Mouse (Mus musculus) layer of hippocampus, adult 8-10 months (tissue): Measurements from ENCODE around the gene Tchp. TPM values are rescaled to one million over a fixed set of nuclear protein-coding genes. Genes with fewer than 3 reads are reported as not detected.
A peak's percentile ranks its signal among the peaks of the same experiment; 100 is the strongest.

ENCODE experiments used
- DNase-seq, 2 experiments: peaks; one replicate each; pipeline ENCODE4 v3.0.0; 2022; ENCODE audit warnings: low spot score in 2 of 2
- total RNA-seq, 4 experiments: library from RNA; stranded (reverse); gene quantifications; 2 replicates each; pipeline ENCODE4 v1.2.4; 2022

Gene Tchp
- 10 to 100 TPM; 15.9 to 19.7 (median 17.2) TPM for total RNA-seq

DNA sequence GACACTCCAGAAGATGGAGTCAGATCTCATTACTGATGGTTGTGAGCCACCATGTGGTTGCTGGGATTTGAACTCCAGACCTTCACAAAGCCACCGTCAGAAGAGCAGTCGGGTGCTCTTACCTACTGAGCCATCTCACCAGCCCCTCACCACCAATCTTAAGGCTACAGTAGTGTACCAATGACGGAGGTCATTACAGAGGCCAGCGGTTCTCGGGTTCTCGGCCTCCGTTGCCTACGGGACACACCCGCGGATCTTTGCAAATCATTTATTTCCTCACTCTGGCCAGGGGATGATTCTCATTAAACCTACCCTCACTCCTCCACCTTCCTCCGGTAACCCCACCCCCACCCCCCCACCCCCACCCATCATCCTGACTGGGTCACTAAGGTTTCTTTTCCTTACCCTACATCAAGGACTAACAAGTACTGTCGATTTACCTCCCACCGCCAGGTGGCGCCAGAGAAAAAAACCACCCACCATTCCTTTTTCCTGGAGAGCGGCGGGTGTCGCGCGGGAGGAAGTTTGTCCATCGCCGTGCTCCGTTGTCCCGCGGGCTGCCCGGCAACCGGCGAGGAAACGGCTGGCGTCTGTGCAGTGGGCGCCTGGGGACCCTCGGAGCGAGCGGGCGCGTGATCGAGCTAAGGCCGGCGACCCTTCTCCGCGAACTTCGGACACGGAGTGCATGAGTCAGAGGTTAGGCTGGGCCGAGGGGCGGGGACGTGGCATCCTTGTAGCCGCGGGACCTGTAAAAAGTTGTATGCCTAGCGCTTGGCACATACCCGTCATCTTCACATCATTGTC, at the start of gene Tchp:
Gene Tchp (plus strand): TSS at position 496 of the 804 bp plus-strand sequence.
- peak; percentile 88 to 94 for DNase-seq

DNA sequence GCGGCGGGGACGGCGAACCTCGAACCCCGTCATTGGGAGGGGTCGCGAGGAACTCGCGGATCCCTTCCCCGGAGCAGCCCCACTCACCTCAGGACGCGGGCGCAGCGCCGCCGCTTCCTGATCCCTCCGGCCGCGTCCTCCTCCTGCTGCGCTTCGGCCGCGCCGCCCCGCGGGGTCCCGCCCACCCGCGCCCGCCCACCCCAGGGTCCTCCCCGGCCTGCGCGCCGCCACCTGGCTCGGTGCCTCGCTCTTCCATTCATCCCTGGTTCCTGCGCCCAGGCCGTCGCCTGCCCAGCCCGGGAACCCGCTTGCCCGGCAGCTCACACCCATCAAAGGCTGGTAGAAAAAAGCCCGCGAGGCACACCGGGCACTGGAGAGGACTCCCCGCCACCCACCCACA, 49.3 kb upstream of the Tchp start, which contains the start of gene Trpv4:
Gene Trpv4 (minus strand): TSS at position 167 of the 400 bp plus-strand sequence.
- DNase-seq = no peak

DNA sequence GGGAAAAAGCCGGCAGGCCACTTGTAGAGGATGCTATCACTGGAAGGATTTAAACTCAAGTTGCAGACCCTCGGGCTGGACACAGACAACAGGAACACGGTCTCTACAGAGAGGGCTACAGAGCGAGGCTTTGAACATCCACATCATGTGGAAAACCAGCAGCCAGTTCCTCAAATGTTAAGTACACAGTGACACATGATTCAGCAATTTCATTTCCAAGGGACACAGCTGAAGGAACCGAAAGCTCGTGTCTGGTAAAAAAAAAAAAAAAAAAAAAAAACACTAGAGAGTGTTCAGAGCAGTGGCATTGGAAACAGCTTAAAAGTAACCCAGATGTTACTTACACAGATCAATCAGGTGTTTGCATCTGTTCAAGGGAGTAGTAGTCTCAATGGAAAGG, 46.5 kb upstream of the Tchp start:
- DNase-seq = no peak

DNA sequence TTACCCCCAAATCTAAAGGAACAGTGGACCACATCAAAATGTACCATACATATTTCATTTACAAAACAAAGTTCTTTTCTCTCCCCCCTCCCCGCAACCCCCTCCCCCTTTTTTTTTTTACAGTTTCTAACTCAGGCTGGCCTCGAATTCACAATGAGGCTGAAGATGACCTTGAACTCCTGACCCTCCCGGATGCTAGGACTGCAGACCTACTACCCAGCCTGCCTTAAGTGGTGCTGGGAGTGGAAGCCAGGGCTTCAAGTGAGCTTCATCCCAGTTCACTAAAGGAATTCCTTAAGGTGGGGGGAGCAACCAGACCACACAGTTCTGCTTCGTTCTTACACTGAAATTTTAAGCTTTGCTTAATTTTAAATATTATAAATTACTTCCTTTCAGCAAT, 43.4 kb upstream of the Tchp start:
- no peak for DNase-seq

DNA sequence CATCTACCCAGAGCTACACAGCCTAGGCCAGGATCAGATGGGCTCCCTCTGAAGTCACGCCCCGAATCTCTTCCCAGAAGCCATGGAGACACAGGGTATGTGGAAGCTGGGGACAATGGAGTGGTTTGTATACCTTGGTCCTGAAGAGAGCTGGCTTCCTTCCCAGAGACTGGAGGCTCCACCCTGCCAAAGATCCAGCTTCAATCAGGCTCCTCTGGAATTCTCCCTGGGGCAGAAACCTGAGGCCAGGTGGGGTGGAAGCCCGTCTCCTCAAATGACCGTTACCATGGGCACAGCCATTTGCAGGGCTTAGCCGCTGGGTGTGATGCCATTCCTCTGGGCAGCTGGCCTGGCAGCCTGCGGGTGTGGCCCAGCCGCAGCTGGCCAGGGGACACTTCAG, 42.8 kb upstream of the Tchp start:
- no peak for DNase-seq

DNA sequence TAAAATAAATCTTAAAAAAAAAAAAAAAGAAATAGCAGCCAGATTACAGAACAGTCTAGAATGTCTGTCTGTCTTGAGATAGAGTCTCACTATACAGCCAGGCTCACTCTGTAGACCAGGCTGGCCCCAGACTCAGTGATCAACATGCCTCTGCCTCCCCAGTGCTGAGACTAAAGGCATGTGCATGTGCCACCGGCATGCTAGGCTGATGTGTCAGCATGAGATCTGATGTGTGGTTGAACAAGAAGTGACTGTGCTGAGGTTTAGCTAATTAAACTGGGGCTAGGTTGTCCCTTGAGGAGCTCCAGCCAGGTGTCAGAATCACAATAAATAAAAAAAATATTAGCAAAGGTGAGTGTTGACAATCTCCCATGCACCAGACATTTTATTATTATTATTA, 40.9 kb upstream of the Tchp start:
- no peak for DNase-seq

DNA sequence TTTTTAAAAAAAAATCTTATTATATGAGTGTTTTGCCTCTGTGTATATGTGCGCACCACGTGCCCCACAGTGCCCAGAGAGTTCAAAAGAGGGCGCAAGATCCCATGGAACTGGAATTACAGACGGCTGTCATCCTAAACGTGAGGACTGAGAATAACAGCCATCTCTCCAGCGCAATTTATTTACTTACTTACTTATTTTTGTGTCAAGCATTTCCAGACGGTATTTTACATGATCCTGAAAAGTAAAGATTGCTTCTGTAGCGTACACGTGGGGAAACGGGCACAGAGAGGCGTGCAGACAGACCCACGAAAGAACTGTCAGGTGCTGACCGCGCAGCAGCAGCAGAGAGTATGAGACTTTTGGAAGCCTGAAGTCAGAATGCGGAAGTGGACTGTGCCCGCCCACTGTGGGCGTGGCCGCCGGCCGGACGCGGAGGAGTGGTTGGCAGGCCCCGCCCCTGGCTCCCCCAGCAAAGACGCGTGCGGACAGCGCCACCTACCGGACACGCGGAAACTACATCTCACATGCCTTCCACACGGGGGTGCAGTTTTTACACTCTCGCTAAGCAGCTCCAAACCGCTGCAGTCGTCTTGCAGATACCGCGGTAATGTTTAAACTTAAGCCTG, 40.2 kb upstream of the Tchp start:
- peak; percentile 94 to 99 for DNase-seq

DNA sequence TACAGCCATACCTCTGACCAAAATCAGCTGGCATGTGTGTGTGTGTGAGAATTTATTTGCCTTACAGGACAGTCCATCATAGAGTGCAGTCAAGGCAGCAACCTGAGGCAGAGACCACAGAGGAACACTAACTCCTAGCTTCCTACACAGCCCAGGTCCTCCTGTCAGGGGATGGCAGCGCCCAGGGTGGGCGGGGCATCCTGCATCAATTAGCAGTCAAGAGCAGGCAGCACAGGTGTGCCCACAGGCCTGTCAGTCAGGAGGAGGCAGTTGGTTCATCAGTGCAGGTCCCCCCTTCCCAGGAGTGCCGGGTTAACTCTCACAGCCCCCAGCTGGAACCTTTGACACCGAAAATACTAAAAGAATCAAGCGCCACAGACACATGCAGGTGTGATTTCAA, 38.5 kb upstream of the Tchp start:
- no peak for DNase-seq

DNA sequence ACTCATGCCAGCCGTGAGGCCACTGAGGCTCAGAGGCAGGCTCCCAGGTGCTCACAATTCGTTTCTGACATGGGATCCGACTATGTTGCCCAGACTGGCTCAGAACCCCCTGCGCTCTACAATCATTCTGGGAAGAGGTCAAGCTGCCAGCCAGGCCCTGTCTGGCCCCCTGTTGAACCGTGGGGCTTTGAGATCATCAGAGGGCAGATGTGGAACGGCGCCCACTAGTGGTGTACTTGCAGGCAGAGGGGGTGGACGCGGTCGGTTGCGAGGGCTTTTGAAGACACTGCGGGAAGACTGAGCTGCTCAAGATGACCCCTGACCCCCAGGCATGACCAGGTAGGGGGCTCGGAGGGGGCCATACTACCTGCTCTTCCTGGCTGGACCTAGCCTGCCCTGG, 34.4 kb upstream of the Tchp start:
- DNase-seq = no peak

DNA sequence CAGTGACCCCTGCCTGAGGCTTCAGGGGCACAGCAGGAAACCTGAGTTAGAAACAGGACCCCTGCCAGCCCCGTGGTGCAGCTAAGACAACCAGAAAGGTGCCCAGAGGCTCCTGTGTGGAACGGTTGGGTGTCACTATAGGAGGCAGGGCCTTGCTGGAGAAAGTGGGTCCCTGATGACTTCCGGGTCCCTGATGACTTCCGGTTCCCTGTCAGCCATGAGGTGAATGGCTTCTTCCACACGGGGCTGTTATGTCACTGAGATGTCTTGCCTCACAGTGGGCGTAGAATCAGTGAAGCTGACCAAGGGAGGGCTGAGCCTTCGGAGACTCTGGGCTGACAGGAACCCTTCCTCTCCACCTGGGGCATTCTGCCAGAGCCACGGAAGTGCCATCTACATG, 33.0 kb upstream of the Tchp start:
- no peak for DNase-seq

DNA sequence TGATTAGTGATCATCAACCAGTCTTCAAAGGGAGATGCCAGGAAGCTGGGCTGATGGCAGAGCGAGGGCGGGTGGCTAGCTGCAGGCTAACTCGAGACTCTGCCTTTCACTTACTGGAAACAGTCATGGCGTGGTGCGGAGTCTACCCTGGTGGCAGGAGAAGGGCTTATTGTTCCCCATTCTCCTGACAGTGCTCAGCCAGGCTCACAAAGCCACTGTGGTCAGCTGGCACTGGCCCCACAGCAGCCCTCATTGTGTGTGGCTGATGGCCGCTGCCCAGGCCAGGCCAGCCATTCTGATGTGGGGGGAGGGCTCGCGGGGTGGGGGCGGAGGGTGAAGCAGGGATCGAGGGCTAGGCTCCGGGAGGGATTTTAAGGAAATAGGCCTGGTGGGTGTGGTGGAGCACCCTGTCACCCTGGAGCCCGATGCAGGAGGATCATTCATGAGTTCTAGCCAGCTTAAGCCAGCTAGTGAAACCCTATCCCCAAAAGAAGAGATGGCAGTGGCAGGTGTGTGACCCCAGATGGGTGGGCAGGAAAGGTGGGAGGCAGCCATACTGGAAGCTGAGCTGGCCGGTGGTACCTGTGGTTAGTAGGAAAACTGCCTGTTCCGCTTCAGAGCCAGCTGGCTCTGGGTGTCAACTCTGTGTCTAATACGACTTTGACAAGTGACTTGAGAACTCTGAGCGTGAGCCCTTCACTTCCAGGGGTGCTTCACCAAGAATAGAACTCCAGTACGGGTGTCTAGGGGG, 27.5 kb upstream of the Tchp start:
- DNase-seq = peak; percentile 37 to 43

DNA sequence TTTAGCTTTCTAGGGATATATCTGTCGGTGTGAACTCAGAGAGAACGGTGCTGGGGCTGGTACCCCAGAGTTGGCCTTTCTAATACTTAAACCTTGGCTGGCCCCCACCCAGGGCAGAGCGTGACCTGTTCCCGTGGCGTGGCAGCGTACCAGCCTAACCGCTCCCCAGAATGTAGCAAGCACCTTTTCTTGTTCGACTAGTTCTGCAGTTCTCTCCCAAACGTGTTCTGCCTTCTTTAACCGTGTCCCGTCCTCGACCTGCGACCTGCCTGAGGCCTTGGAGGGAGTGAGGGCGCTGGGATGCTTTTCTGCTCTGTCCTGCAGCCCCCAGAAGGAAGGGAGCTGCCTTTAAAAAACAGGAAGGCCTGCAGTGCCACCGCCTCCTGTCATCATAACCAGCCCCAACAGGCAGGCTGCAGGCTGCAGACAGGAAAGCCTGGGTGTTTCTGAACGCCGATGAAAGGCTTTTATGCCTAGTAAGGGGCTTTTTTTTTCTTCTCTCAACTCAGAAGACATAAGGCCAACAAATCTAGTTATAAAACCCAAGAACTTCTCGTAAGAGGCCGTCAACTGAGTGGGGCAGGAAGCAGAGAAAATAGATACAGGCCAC, 26.8 kb upstream of the Tchp start:
- DNase-seq = no peak

DNA sequence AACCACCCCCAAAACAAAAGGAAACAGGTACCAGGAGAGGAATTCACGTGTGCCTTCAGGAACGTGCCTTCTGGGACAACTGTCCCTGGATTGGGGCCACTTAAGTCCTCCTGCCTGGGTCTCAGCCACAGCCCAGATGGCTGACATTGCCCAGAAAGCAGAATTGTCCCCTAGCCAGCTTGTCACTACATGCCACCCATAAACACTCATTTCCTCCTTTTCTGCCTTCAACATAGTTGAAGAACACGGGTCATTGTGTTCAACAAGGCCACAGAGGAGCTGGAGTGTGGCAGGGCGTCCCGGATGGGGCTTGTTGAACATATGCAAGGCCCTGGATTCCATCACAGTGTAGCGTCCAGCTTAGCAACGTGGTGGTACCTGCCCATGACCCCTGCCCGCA, 25.8 kb upstream of the Tchp start:
- no peak for DNase-seq

DNA sequence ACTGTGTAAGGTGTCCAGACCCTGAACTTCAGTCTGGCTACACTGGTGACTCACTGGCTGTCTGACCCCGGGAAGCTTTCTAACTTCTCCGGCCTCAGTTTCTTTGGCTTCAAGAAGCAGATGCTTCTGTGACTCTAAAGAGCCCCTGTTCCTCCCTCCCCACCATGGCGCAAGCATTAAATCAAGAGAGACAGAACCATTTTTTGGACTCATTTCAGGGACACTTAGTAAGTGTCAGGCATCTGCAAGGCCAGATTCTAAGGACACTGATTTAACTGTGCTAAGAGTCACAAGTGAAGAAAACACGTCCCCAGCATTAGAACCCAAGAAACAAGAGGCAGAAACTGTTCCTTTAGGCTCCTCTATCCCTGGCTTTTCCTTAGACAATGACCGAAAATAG, 21.6 kb upstream of the Tchp start:
- DNase-seq = no peak

DNA sequence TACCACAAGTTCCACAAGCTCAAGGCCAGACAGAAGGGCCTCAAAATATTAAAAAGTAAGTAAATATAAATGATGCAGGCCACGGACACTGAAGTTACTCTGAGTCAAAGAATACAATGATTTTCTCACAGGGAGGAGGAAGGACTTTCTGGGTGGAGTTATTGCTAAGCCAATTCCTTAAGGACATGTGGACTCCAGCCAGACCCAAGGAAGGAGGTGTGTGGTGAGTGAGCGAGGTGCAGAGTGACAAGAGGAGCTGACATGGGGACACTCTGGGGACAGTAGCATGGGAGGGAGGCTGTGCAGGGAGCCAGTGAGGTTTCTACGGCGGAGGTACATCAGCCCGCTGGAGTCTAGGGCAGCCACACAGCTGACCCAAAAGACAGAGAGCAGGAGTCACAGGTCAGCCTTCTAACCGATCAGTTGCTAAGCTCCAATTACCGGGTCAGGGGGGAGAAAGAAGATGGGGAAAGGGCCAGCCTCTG, 20.8 kb upstream of the Tchp start:
- no peak for DNase-seq

DNA sequence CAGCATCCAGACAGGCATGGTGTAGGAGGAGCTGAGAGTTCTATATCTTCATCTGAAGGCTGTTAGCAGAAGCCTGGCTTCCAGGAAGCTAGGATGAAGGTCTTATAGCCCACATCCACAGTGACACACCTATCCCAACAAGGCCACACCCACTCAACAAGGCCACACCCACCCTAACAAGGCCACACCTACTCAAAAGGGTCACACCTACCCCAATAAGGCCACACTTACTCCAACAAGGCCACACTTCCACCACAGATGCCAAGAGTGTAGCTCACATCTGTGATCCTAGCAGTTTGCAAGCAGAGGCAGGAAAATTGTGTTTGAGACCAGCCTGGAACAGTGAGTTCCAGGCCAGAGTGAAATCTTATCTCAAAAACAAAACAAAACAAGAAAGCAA, 19.7 kb upstream of the Tchp start:
- no peak for DNase-seq

DNA sequence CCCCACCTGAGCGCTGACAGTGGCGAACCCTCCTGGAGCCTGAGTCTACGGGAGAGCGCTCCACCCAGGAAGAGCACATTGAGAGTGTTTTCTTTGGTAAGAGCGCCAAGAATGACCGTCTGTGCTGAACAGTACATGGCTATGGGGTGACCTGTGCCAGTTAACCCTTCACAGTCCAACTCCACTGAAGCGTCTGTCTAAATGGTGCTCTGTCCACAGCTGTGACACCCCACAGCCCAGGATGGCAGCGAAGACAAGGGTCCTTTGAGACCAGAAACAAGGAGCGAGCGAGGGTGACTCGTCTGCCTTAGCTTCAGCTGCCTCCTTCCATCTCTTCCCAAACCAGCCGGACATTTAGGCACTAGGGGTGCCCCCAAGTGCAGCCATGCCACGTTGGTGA, 18.9 kb upstream of the Tchp start:
- no peak for DNase-seq

DNA sequence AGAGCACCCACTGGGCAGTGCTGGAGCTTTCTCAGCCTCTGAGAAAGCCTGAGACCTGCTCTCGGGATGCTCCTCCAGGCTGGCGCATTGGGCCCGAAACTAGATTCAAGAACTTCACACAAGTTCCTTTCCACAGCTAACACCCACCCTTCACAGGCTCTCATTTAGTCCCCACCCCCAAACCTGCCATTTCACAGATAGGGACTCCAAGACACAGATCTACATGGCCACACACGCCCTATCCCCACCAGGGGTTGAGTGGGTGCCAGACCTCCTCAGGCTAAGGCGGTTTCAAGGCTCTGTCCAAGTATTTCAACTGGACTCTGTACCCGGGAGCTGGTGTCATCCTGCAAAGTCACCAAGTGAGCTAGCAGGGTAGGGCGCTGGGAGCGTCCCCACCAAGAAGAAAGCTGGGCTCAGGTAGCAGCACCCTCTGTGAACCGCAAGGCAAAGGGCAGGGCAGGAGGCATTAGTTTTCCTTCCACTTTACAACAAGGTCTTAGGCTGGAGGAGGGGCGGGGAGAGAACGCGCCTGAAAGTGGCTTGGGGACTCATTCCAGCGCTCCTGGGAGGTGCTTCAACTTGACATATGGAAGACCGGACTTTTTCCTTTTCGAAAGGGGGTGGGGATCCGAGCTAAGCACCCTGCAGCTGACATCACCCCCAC, 17.7 kb upstream of the Tchp start:
- DNase-seq = no peak

DNA sequence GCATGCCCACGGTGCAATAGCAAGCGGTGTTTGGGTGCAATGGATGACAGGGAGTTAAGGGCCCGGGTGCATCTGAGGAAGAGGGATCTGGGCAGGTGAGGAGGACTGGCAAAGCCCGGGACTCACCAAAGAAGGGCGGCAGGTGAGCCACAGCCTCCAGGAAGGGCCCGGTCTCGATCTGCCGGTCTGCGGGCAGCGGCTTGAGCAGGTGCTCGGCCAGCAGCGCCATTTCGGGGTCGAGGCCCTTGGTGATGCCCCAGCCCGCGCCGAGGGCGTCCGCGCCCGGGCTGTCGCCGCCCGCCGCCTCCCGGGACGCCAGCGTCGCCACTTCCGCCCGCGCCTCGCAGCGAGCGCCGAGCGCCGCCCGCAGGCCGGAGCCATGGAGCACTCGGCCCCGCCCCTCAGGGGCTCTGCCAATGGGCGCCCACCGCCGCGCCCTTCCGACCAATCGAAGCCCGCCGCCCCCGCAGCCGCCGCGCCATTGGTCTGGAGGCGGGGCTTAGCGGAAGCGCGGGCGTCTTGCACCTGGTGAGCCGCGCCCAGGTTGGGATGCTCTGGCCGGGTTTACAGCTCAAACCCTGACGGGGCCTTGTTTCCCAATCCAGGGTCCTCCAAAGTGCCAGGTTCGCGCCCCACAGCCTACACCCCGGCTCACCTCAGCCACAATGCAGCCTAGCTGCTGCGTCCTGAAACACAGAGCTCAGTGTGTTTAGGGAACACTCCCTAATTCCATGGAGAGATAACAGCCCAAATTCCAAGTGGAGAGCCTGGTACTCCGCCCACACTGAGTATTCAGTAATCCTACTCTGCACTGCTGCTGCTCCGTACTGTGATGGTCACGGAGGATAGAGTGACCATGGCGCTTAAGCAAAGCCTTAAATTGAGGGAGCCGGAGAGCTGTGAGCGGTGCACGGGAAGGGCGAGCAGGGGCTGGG, 16.7 kb upstream of the Tchp start, which contains the start of gene Gltp:
Gene Gltp (minus strand): TSS at position 352 of the 935 bp plus-strand sequence.
- DNase-seq = peak; percentile 85 to 90

DNA sequence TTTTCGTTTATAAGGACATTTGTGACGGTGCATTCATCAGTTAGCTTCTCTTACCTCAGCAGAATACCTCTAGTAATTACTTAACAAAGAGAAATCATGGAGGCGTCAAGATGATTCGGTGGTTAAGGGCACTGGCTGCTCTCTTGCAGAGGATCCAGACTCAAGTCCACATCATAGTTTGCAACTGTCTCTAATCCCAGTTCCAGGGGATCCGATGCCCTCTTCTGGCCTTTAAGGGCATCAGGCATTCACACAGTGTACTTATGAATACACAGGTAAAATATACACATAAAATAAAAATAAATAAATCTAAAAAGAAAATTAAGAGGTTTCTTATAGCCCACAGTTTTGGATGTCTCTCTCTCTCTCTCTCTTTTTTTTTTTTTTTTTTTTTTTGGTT, 11.8 kb upstream of the Tchp start:
- DNase-seq = no peak
